Mouse (Mus musculus) lung, postnatal 36 days (tissue): Measurements from ENCODE around the gene Slc9a3r1.
A peak's percentile ranks its signal among the peaks of the same experiment; 100 is the strongest.

Experiments used
- DNase-seq: peaks from one replicate; pipeline ENCODE4 v3.0.0; 2022; ENCODE audit warnings: mixed read lengths

The Slc9a3r1 gene

GRCm38 (mm10) chr11:115194693-115195092, 31.6 kb downstream of the Slc9a3r1 start:
- DNase-seq, result no peak

- no peak for DNase-seq
Measured at GRCm38 (mm10) chr11:115195933-115196332, 32.8 kb downstream of the Slc9a3r1 start.

- DNase-seq, result no peak
Measured at GRCm38 (mm10) chr11:115197558-115197957, 34.4 kb downstream of the Slc9a3r1 start.

- DNase-seq, result no peak
Measured at GRCm38 (mm10) chr11:115198932-115199384, 35.8 kb downstream of the Slc9a3r1 start.

- DNase-seq, result no peak
Measured at GRCm38 (mm10) chr11:115200520-115200919, 37.4 kb downstream of the Slc9a3r1 start.

- DNase-seq, result peak; percentile 88
Measured at GRCm38 (mm10) chr11:115202316-115202715, 39.2 kb downstream of the Slc9a3r1 start.

- no peak for DNase-seq
Measured at GRCm38 (mm10) chr11:115202756-115203155, 39.6 kb downstream of the Slc9a3r1 start.

GRCm38 (mm10) chr11:115208126-115208525, 45.0 kb downstream of the Slc9a3r1 start:
- DNase-seq, result no peak

GRCm38 (mm10) chr11:115208776-115209732, 45.9 kb downstream of the Slc9a3r1 start:
- peak; percentile 56 for DNase-seq

GRCm38 (mm10) chr11:115209958-115210357, 46.8 kb downstream of the Slc9a3r1 start:
- DNase-seq, result no peak

- DNase-seq, result no peak
Measured at GRCm38 (mm10) chr11:115212116-115212515, 49.0 kb downstream of the Slc9a3r1 start.

GRCm38 (mm10) chr11:115215123-115215522, 52.0 kb downstream of the Slc9a3r1 start:
- peak; percentile 44 for DNase-seq

GRCm38 (mm10) chr11:115217439-115218410, 54.6 kb downstream of the Slc9a3r1 start:
- peak; percentile 20 for DNase-seq

GRCm38 (mm10) chr11:115219263-115219662, 56.1 kb downstream of the Slc9a3r1 start:
- peak; percentile 90 for DNase-seq

- no peak for DNase-seq
Measured at GRCm38 (mm10) chr11:115219685-115220084, 56.5 kb downstream of the Slc9a3r1 start.

- DNase-seq, result peak; percentile 51
Measured at GRCm38 (mm10) chr11:115222077-115222476, 58.9 kb downstream of the Slc9a3r1 start.

- peak; percentile 47 for DNase-seq
Measured at GRCm38 (mm10) chr11:115222570-115222969, 59.4 kb downstream of the Slc9a3r1 start.

- DNase-seq, result no peak
Measured at GRCm38 (mm10) chr11:115223451-115223850, 60.3 kb downstream of the Slc9a3r1 start.

- no peak for DNase-seq
Measured at GRCm38 (mm10) chr11:115223877-115224276, 60.7 kb downstream of the Slc9a3r1 start.

- peak; percentile 82 for DNase-seq
Measured at GRCm38 (mm10) chr11:115224889-115225288, 61.7 kb downstream of the Slc9a3r1 start.

- no peak for DNase-seq
Measured at GRCm38 (mm10) chr11:115225301-115225700, 62.2 kb downstream of the Slc9a3r1 start.

GRCm38 (mm10) chr11:115226811-115227491, 63.8 kb downstream of the Slc9a3r1 start:
- peak; percentile 42 for DNase-seq
